Mouse (Mus musculus) right cerebral cortex, postnatal 36 days (tissue): Measurements from ENCODE around the gene Arhgap19.

Experiments
- DNase-seq, 2 experiments: peaks; one replicate each; pipeline ENCODE4 v3.0.0; 2022; ENCODE audit warnings: low spot score in 2 of 2, mixed read lengths in 1 of 2

Arhgap19 gene

GRCm38 (mm10) chr19:41800451-41800850, 1.4 kb downstream of the Arhgap19 start:
- no peak for DNase-seq

GRCm38 (mm10) chr19:41797536-41797935, 4.3 kb downstream of the Arhgap19 start:
- DNase-seq, result no peak

- DNase-seq, result no peak
Measured at GRCm38 (mm10) chr19:41796789-41797327, 5.0 kb downstream of the Arhgap19 start.

- DNase-seq, result no peak
Measured at GRCm38 (mm10) chr19:41796148-41796760, 5.6 kb downstream of the Arhgap19 start.

GRCm38 (mm10) chr19:41794901-41795300, 6.9 kb downstream of the Arhgap19 start:
- DNase-seq, result no peak

- no peak for DNase-seq
Measured at GRCm38 (mm10) chr19:41794017-41794416, 7.8 kb downstream of the Arhgap19 start.

- DNase-seq, result no peak
Measured at GRCm38 (mm10) chr19:41792934-41793486, 8.8 kb downstream of the Arhgap19 start.

- DNase-seq, result no peak
Measured at GRCm38 (mm10) chr19:41791384-41791783, 10.5 kb downstream of the Arhgap19 start.

- DNase-seq, result no peak
Measured at GRCm38 (mm10) chr19:41789110-41789961, 12.5 kb downstream of the Arhgap19 start.

GRCm38 (mm10) chr19:41786896-41787295, 15.0 kb downstream of the Arhgap19 start:
- DNase-seq, result no peak

GRCm38 (mm10) chr19:41777514-41777913, 24.3 kb downstream of the Arhgap19 start:
- no peak for DNase-seq

- DNase-seq, result no peak
Measured at GRCm38 (mm10) chr19:41768711-41769110, 33.1 kb downstream of the Arhgap19 start.

- no peak for DNase-seq
Measured at GRCm38 (mm10) chr19:41766628-41767027, 35.2 kb downstream of the Arhgap19 start.

GRCm38 (mm10) chr19:41763870-41764660, 37.8 kb downstream of the Arhgap19 start:
- peak; percentile 85 for DNase-seq

- DNase-seq, result no peak
Measured at GRCm38 (mm10) chr19:41761529-41761928, 40.3 kb downstream of the Arhgap19 start.

- DNase-seq, result no peak
Measured at GRCm38 (mm10) chr19:41759765-41760164, 42.1 kb downstream of the Arhgap19 start.

GRCm38 (mm10) chr19:41759270-41759669, 42.6 kb downstream of the Arhgap19 start:
- DNase-seq, result peak; percentile 20 to 34

- no peak for DNase-seq
Measured at GRCm38 (mm10) chr19:41754760-41755159, 47.1 kb downstream of the Arhgap19 start.

- DNase-seq, result no peak
Measured at GRCm38 (mm10) chr19:41751906-41752305, 49.9 kb downstream of the Arhgap19 start.

GRCm38 (mm10) chr19:41747436-41747835, 54.4 kb downstream of the Arhgap19 start:
- no peak for DNase-seq

GRCm38 (mm10) chr19:41745941-41746557, 55.8 kb downstream of the Arhgap19 start:
- DNase-seq, result peak; percentile 41 to 51
